Mouse (Mus musculus) forebrain, postnatal 0 days (tissue): ENCODE results near the gene Fat3. TPM values are rescaled to one million over a fixed set of nuclear protein-coding genes. Genes with fewer than 3 reads are reported as not detected.
A peak's percentile ranks its signal among the peaks of the same experiment; 100 is the strongest.

Experiments
- ATAC-seq: fragments of 200-750 bp; cut with Nextera tagmentation; 2 replicates; pipeline ENCODE4 v1.8.0; 2017; ENCODE audit warnings: mild to moderate bottlenecking, moderate library complexity
- DNase-seq: peaks from one replicate; pipeline ENCODE4 v3.0.0-alpha.2; 2015
- H3K27ac ChIP-seq: fragments of 300-500 bp; sonication (generic); 2 replicates; pipeline ENCODE4 v1.5.1; 2014; ENCODE audit warnings: low read depth, mild to moderate bottlenecking, antibody characterized with exemption, low read length, moderate library complexity, mixed read lengths
- H3K27me3 ChIP-seq: fragments of 300-500 bp; sonication (generic); 2 replicates; pipeline ENCODE4 v1.6.1; 2014; ENCODE audit warnings: mild to moderate bottlenecking, low read length, mixed read lengths; ENCODE audit not compliant: insufficient read depth
- H3K36me3 ChIP-seq: fragments of 300-500 bp; sonication (generic); 2 replicates; pipeline ENCODE4 v1.6.1; 2014; ENCODE audit warnings: mild to moderate bottlenecking, moderate library complexity; ENCODE audit not compliant: insufficient read depth
- H3K4me1 ChIP-seq: fragments of 300-500 bp; sonication (generic); 2 replicates; pipeline ENCODE4 v1.6.1; 2014; ENCODE audit warnings: antibody characterized with exemption; ENCODE audit not compliant: insufficient read depth
- H3K4me2 ChIP-seq: fragments of 300-500 bp; sonication (generic); 2 replicates; pipeline ENCODE4 v1.6.1; 2014; ENCODE audit warnings: low read depth, mild to moderate bottlenecking, moderate library complexity
- H3K4me3 ChIP-seq: fragments of 300-500 bp; sonication (generic); 2 replicates; pipeline ENCODE4 v1.5.1; 2014; ENCODE audit warnings: low read depth, low read length, mixed read lengths
- H3K9ac ChIP-seq: fragments of 300-500 bp; sonication (generic); 2 replicates; pipeline ENCODE4 v1.6.1; 2014; ENCODE audit warnings: mild to moderate bottlenecking
- H3K9me3 ChIP-seq: fragments of 300-500 bp; sonication (generic); 2 replicates; pipeline ENCODE4 v1.6.1; 2016; ENCODE audit warnings: low read length
- CTCF ChIP-seq: sonication (generic); IDR thresholded peaks from 2 replicates; pipeline ENCODE4 v1.5.1; 2016; ENCODE audit warnings: antibody characterized with exemption, control low read depth, low read depth
- WGBS: fragments of 180-500 bp; shearing (Covaris S2); extraction: QIAGEN DNeasy Blood & Tissue Kit; methylation state at CpG from one replicate; pipeline ENCODE4 v1.1.7; 2014; 5-methylcytosine and 5-hydroxymethylcytosine counted together
- polyA plus RNA-seq: library from polyadenylated mRNA; unstranded; fragments of >200 nt; fragmentation: Nextera tagmentation; extraction: Ambion mirVana; gene quantifications from 2 replicates; pipeline ENCODE4 v1.2.1, GENCODE M21; 2015
- total RNA-seq: library from RNA; depleted of rRNA; stranded (reverse); fragments of >200 nt; gene quantifications from 2 replicates; pipeline ENCODE4 v1.2.3, GENCODE M21; 2014

Gene Fat3
- total and polyA plus RNA-seq, 2 experiments from 2014 or later = 5.6 to 50.4 TPM

DNA sequence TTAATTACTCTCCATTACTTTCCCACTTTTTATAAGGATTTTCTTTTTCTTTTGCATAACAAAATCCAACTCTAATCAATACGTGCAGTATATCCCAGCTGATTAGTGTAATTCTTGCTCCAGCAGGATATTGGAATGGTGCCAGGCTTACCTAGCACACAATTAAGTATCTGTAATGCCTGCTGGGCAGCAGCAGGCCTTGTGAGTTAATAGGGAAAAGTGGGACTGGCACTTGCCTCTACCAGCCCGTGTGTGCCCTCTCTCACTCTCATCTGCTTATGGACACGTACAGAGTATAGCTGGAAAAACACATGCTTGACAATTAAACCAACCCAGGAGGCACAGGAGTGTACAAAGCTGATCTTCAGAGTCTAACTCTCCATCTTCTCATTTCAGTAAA, 11.4 kb downstream of the Fat3 start:
- H3K9me3 ChIP-seq = no peaks in the 10 kb centered on the region
- no peak overlapping the region for H3K9ac ChIP-seq
- TF ChIP-seq CTCF = no peak
- no peaks in the 10 kb centered on the region for H3K4me1 ChIP-seq
- 15% methylated on average over 3 of the region's 3 CpGs for WGBS
- no peak overlapping the region for H3K27ac ChIP-seq
- ATAC-seq = no peak
- no peak for DNase-seq
- no peaks in the 10 kb centered on the region for H3K27me3 ChIP-seq
- H3K4me3 ChIP-seq = no peak overlapping the region
- H3K4me2 ChIP-seq = no peak overlapping the region
- no peaks in the 10 kb centered on the region for H3K36me3 ChIP-seq

DNA sequence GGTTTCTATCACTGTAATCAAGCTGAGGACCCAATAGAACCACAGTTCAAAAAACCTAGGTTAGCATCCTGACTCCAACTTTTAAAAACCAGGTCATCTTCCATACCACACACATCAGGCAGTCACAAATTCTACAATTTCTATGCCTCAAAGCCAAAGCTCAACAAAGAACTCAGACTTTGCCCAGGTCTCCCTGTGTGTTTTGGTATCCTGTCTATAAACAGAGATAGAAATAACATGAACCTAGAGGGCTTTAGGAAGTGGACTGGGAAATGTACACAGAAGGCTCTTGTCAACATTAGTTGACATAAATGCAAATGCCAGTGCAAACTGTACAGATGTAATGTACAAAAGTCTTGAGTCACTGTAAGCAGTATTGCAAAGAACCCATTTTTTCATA, 13.5 kb downstream of the Fat3 start:
- no peak overlapping the region for H3K4me3 ChIP-seq
- no peak overlapping the region for H3K27ac ChIP-seq

DNA sequence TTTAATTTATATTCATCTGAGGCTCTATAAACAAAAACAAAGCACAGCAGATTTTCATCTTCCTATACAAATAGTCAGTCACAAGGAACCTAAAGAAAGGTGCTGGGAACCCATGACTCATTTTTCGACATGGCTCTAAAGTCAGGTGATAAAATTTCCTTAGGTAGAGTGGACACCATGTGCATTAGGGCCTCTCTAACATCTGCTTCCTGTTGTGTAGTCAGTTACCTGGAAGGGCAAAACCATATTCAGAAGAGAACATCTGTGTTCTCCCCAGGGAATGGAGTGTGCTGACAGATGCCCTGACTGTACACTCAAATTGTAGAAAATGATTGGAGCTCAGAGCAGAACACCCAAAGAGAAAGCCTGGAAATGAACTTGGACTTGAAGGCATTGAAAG, 14.9 kb downstream of the Fat3 start:
- Histone ChIP-seq H3K9me3 (no peaks in the 10 kb centered on the region), H3K27ac (no peak overlapping the region), H3K4me1 (no peaks in the 10 kb centered on the region), H3K27me3 (no peaks in the 10 kb centered on the region), H3K4me2 (no peak overlapping the region), H3K9ac (no peak overlapping the region), H3K36me3 (no peaks in the 10 kb centered on the region), H3K4me3 (no peak overlapping the region)
- ATAC-seq (no peak), DNase-seq (no peak)
- TF ChIP-seq CTCF = no peak
- 78% methylated on average over 1 of the region's 1 CpGs for WGBS

More for the DNA sequence above, 13.5 kb downstream of the Fat3 start:
- no peak for DNase-seq
- no peaks in the 10 kb centered on the region for H3K36me3 ChIP-seq
- no peak for ATAC-seq
- TF ChIP-seq CTCF = no peak
- no peaks in the 10 kb centered on the region for H3K4me1 ChIP-seq
- H3K9me3 ChIP-seq = no peaks in the 10 kb centered on the region
- H3K9ac ChIP-seq = no peak overlapping the region
- H3K4me2 ChIP-seq = no peak overlapping the region
- no peaks in the 10 kb centered on the region for H3K27me3 ChIP-seq

DNA sequence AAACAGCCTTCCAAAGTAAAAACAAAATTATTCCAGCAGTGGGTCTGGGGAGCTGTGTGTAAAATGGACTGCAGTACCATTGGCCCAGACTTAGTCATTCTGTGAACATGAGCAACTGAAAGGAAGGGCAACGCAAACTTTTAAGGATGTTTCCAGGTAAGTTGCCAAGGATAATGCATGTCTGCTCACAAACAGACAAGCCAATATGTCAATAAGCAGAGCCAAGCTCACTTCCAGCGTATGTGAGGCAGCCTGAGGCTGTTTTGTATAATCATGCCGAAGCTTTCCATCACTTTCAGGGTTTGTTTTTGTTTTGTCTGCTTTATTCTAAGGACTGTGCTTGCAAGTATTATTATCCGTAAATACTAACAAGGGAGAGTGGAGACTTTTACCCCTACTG, 15.9 kb downstream of the Fat3 start:
- no peaks in the 10 kb centered on the region for H3K4me1 ChIP-seq
- no peak for TF ChIP-seq CTCF
- H3K4me3 ChIP-seq = no peak overlapping the region
- no peak overlapping the region for H3K4me2 ChIP-seq
- ATAC-seq = peak; percentile 23; the same call in 1 of the 2 replicates
- no peaks in the 10 kb centered on the region for H3K27me3 ChIP-seq
- no peak overlapping the region for H3K27ac ChIP-seq
- H3K9me3 ChIP-seq = no peaks in the 10 kb centered on the region
- 7% methylated on average over 4 of the region's 4 CpGs for WGBS
- H3K36me3 ChIP-seq = no peaks in the 10 kb centered on the region
- DNase-seq = peak; percentile 27
- H3K9ac ChIP-seq = no peak overlapping the region

DNA sequence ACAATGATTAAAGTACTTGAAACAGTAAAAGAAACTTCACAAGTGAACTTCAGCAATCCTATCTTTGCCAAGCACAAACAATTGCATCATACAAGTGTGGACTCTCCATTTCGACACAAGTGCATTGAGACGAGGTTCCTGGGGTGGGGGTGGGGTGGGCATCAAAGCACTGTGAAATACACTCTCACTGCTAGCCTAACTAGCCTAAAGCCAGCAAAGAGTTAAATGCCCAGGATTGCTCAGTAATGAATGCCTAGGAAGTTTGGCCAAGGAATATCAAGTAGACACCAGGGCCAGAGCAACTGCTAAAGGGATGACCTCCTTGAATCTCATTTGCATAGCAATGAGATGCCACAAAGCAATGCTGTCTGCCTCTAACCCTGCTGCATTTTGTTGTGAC, 16.3 kb downstream of the Fat3 start:
- ATAC-seq = peak; percentile 74
- no peaks in the 10 kb centered on the region for H3K4me1 ChIP-seq
- no peak overlapping the region for H3K4me3 ChIP-seq
- H3K27me3 ChIP-seq = no peaks in the 10 kb centered on the region
- H3K9me3 ChIP-seq = no peaks in the 10 kb centered on the region
- no peak overlapping the region for H3K27ac ChIP-seq
- H3K9ac ChIP-seq = no peak overlapping the region
- 11% methylated on average over 2 of the region's 2 CpGs for WGBS
- DNase-seq = no peak
- no peak overlapping the region for H3K4me2 ChIP-seq
- H3K36me3 ChIP-seq = no peaks in the 10 kb centered on the region
- no peak for TF ChIP-seq CTCF

DNA sequence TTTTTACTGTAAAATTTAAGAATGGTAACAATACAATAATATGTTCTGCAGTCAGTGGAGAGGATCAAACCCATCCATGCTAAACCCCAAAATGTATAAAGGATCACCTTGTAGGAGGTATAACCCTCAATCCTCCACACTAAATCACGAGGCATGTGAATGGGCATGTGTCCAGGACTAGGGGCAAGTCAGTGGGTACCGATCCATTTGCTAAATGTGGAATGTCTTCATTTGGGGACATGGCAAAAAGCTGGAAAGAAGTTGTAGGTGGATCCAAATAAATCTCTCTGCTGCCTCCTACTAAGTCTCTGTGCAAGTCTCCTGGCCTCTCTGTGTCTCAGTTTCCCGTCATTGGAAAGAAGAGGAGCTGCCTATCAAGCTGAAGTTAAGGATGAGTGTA, 39.6 kb downstream of the Fat3 start:
- no peaks in the 10 kb centered on the region for H3K27me3 ChIP-seq
- H3K4me2 ChIP-seq = no peak overlapping the region
- WGBS = 79% methylated on average over 3 of the region's 3 CpGs
- no peak for TF ChIP-seq CTCF
- H3K9me3 ChIP-seq = no peaks in the 10 kb centered on the region
- no peak for DNase-seq
- H3K36me3 ChIP-seq = no peaks in the 10 kb centered on the region
- H3K4me3 ChIP-seq = no peak overlapping the region
- no peak overlapping the region for H3K9ac ChIP-seq
- H3K27ac ChIP-seq = no peak overlapping the region
- H3K4me1 ChIP-seq = no peaks in the 10 kb centered on the region
- no peak for ATAC-seq

DNA sequence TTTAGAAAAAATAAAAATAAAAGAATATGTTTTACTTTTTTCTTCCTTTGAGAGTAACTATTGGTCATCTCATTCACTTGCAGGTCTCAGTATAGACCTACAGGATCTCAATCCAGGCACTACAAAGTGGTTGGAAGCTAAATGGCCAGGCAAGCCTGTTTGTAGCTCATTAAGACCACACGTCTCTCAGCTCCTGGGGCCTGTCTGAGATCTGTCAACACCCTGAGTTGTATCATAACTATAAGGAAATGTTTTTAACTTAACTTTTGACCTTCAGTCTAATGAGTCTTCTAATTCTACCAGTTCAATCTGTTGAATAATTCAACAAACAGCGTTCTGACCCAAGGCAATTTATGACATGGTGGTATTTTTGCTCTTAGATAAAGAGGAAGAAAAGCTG, 40.5 kb downstream of the Fat3 start:
- DNase-seq (no peak), ATAC-seq (no peak)
- H3K36me3 ChIP-seq = no peaks in the 10 kb centered on the region
- WGBS = 75% methylated on average over 2 of the region's 2 CpGs
- no peaks in the 10 kb centered on the region for H3K27me3 ChIP-seq
- no peaks in the 10 kb centered on the region for H3K9me3 ChIP-seq
- no peaks in the 10 kb centered on the region for H3K4me1 ChIP-seq
- H3K4me3 ChIP-seq = no peak overlapping the region
- no peak overlapping the region for H3K4me2 ChIP-seq
- no peak overlapping the region for H3K27ac ChIP-seq
- H3K9ac ChIP-seq = no peak overlapping the region
- no peak for TF ChIP-seq CTCF

DNA sequence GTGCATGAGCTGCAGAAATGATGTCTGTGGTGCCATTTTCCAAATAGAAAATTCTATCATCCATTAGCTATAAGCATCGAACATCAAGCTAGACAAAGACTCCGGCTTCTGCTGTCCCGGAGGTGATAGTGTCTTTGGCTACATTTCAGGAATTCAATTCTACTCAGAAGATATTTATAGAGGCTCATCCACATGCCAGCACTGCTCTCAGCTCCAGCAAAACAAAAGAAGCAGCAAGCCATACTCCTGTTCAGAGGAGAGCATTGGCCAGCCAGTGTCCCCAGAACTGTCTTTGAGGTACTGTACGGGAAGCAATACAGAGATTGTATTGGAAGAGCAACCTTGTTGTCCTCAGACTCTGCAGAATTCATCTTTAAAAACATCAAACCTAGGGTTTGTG, 59.2 kb downstream of the Fat3 start:
- TF ChIP-seq CTCF = no peak
- Histone ChIP-seq H3K36me3 (no peaks in the 10 kb centered on the region), H3K4me3 (no peak overlapping the region), H3K27ac (no peak overlapping the region), H3K4me1 (peaks cover 13% of the 10 kb centered on the region), H3K9me3 (no peaks in the 10 kb centered on the region), H3K9ac (no peak overlapping the region), H3K27me3 (no peaks in the 10 kb centered on the region), H3K4me2 (no peak overlapping the region)
- 61% methylated on average over 4 of the region's 4 CpGs for WGBS
- DNase-seq (no peak), ATAC-seq (no peak)
